Mouse (Mus musculus): ENCODE results near the gene Cavin3.

- no peak for TF ChIP-seq UBTF (IDR thresholded peaks at IDR 0.05; ENCODE audit: low read depth, low read length)
- TF ChIP-seq CTCF (conservative IDR thresholded peaks at IDR 0.05 in 1 of 2, IDR thresholded peaks at IDR 0.05 in 1 of 2; ENCODE audit: low read depth in 2 of 2, low read length in 2 of 2), result no peak
- TF ChIP-seq ZKSCAN1 (IDR thresholded peaks at IDR 0.05; ENCODE audit: borderline replicate concordance, low read depth, low read length), result no peak
- no peak for TF ChIP-seq TBP (conservative IDR thresholded peaks at IDR 0.05; ENCODE audit: low read depth, low read length)
- no peak for TF ChIP-seq RAD21 (IDR thresholded peaks at IDR 0.05; ENCODE audit: low read depth, low read length)
- no peak for TF ChIP-seq CHD1 (IDR thresholded peaks at IDR 0.05; ENCODE audit: low read depth, low read length)
- TF ChIP-seq JUND (conservative IDR thresholded peaks at IDR 0.05; ENCODE audit: low read depth, low read length), result no peak
- TF ChIP-seq KAT2A (IDR thresholded peaks at IDR 0.05; ENCODE audit: insufficient replicate concordance, low read length), result no peak
- TF ChIP-seq POLR2A (IDR thresholded peaks at IDR 0.05; ENCODE audit: low read depth, low read length), result no peak
- TF ChIP-seq ZMIZ1 (IDR thresholded peaks at IDR 0.05; ENCODE audit: low read depth, low read length), result no peak
- no peak for TF ChIP-seq ZC3H11A (IDR thresholded peaks at IDR 0.05; ENCODE audit: low read depth, low read length)
These were observed 37.7 kb upstream of the Cavin3 start for GRCm38 (mm10) chr7:105519771-105520170.

Measured in CH12.LX (cell line).